Mouse (Mus musculus): ENCODE measurements around the gene Rpl21. TPM values are rescaled to one million over a fixed set of nuclear protein-coding genes. Genes with fewer than 3 reads are reported as not detected.

Rpl21 gene
- total and polyA plus RNA-seq, 3 experiments, result 70.7 to 468 TPM; not detected in 1

GRCm38 (mm10) chr5:146837967-146838720 lies 5.5 kb downstream of the Rpl21 start:
- Histone ChIP-seq H3K4me3 (ENCODE audit: control insufficient read depth in 1 of 2, insufficient read depth in 1 of 2, low read depth in 2 of 2, low read length in 2 of 2) (no peak overlapping the region), H3K27me3 (ENCODE audit: control insufficient read depth in 1 of 2, insufficient read depth in 2 of 2, low read length in 2 of 2) (no peaks in the 10 kb centered on the region), H3K36me3 (ENCODE audit: control insufficient read depth in 1 of 2, insufficient read depth in 2 of 2, low read length in 2 of 2) (peaks cover 12 to 22% of the 10 kb centered on the region in 2 experiments), H3K27ac (ENCODE audit: control insufficient read depth, low read depth, low read length) (no peak overlapping the region), H3K9me3 (replicated peaks; ENCODE audit: insufficient read depth, low read length) (no peaks in the 10 kb centered on the region), H3K9ac (ENCODE audit: control insufficient read depth, low read depth, low read length, poor library complexity, severe bottlenecking) (no peak overlapping the region), H3K79me2 (ENCODE audit: control insufficient read depth, insufficient read depth, low read length, poor library complexity) (peaks cover 16% of the 10 kb centered on the region), H3K4me1 (ENCODE audit: control insufficient read depth in 1 of 2, insufficient read depth in 2 of 2, low read length in 2 of 2) (peaks cover 0 to 9% of the 10 kb centered on the region in 2 experiments; a peak in 2 of 4 replicates)
- peak; percentile 61 for DNase-seq (ENCODE audit: low read depth, low spot score)
- TF ChIP-seq E2F4 (IDR thresholded peaks at IDR 0.05; ENCODE audit: borderline replicate concordance, low read depth, low read length) (no peak), TCF12 (IDR thresholded peaks at IDR 0.05; ENCODE audit: low read depth, low read length) (no peak), ZKSCAN1 (IDR thresholded peaks at IDR 0.05; ENCODE audit: low read depth, low read length) (no peak), HCFC1 (IDR thresholded peaks at IDR 0.05; ENCODE audit: low read depth, low read length) (no peak), POLR2AphosphoS5 (IDR thresholded peaks at IDR 0.05; ENCODE audit: borderline replicate concordance, low read depth, low read length) (peak; percentile 88; the same call in 1 of the 2 replicates), MEF2A (IDR thresholded peaks at IDR 0.05; ENCODE audit: extremely low read depth, insufficient replicate concordance, low read depth, low read length, poor library complexity, severe bottlenecking) (no peak), ETS1 (IDR thresholded peaks at IDR 0.05; ENCODE audit: low read depth, low read length) (no peak), RAD21 (IDR thresholded peaks at IDR 0.05; ENCODE audit: low read depth, low read length) (no peak), MYB (IDR thresholded peaks at IDR 0.05; ENCODE audit: low read depth, low read length) (no peak), TAL1 (IDR thresholded peaks at IDR 0.05; ENCODE audit: low read length) (no peak), MAZ (IDR thresholded peaks at IDR 0.05; ENCODE audit: low read depth, low read length) (no peak), JUND (IDR thresholded peaks at IDR 0.05; ENCODE audit: low read depth, low read length) (no peak), ZMIZ1 (IDR thresholded peaks at IDR 0.05; ENCODE audit: low read depth, low read length) (peak; percentile 57; the same call in 1 of the 2 replicates), POLR2AphosphoS2 (IDR thresholded peaks at IDR 0.05; ENCODE audit: low read length) (peak; percentile 7), BHLHE40 (IDR thresholded peaks at IDR 0.05; ENCODE audit: borderline replicate concordance, low read depth, low read length) (no peak), ZNF384 (IDR thresholded peaks at IDR 0.05; ENCODE audit: low read depth, low read length) (no peak), GABPA (IDR thresholded peaks at IDR 0.05; ENCODE audit: low read depth, low read length) (no peak), CTCF (IDR thresholded peaks at IDR 0.05 in 2 of 3, conservative IDR thresholded peaks at IDR 0.05 in 1 of 3; ENCODE audit: control insufficient read depth in 1 of 3, insufficient read depth in 1 of 3, low read depth in 2 of 3, low read length in 3 of 3, poor library complexity in 1 of 3, severe bottlenecking in 1 of 3) (no peak), MYC (IDR thresholded peaks at IDR 0.05; ENCODE audit: low read depth, low read length) (0 out of 2 replicates have a peak, but pooled peaks have one; percentile 36), TBP (IDR thresholded peaks at IDR 0.05; ENCODE audit: low read depth, low read length) (no peak), POLR2A (IDR thresholded peaks at IDR 0.05; ENCODE audit: control insufficient read depth in 1 of 2, insufficient read depth in 1 of 2, low read depth in 1 of 2, low read length in 2 of 2, poor library complexity in 1 of 2) (peak in 1 of 2 experiments; percentile 15; a peak in 1 of 4 replicates), RCOR1 (IDR thresholded peaks at IDR 0.05; ENCODE audit: low read depth, low read length) (no peak), MAX (IDR thresholded peaks at IDR 0.05; ENCODE audit: low read length) (no peak), SMC3 (IDR thresholded peaks at IDR 0.05; ENCODE audit: low read depth, low read length) (no peak), NRF1 (IDR thresholded peaks at IDR 0.05; ENCODE audit: insufficient read depth, low read depth, low read length, poor library complexity, severe bottlenecking) (no peak), NELFE (IDR thresholded peaks at IDR 0.05; ENCODE audit: low read depth, low read length) (no peak), MAFK (IDR thresholded peaks at IDR 0.05; ENCODE audit: borderline replicate concordance, low read depth, low read length) (no peak), MXI1 (IDR thresholded peaks at IDR 0.05; ENCODE audit: low read depth, low read length) (no peak), ELF1 (IDR thresholded peaks at IDR 0.05; ENCODE audit: low read depth, low read length) (no peak), ZC3H11A (IDR thresholded peaks at IDR 0.05; ENCODE audit: low read depth, low read length) (no peak), USF2 (IDR thresholded peaks at IDR 0.05; ENCODE audit: borderline replicate concordance in 1 of 2, insufficient read depth in 1 of 2, low read depth in 1 of 2, low read length in 2 of 2) (no peak), KAT2A (conservative IDR thresholded peaks at IDR 0.05; ENCODE audit: low read depth, low read length) (no peak), UBTF (IDR thresholded peaks at IDR 0.05; ENCODE audit: borderline replicate concordance, insufficient read depth, low read depth, low read length) (no peak), GATA1 (IDR thresholded peaks at IDR 0.05; ENCODE audit: low read depth, low read length) (no peak), USF1 (IDR thresholded peaks at IDR 0.05; ENCODE audit: low read depth, low read length) (no peak), CHD2 (IDR thresholded peaks at IDR 0.05; ENCODE audit: low read length) (no peak)
